Mouse (Mus musculus) lung, postnatal 0 days (tissue): ENCODE results near the gene Slc9a9. TPM values are rescaled to one million over a fixed set of nuclear protein-coding genes. Genes with fewer than 3 reads are reported as not detected.

Experiments
- ATAC-seq: fragments of 200-750 bp; cut with Nextera tagmentation; 2 replicates; pipeline ENCODE4 v1.8.0; 2017; ENCODE audit warnings: moderate library complexity
- DNase-seq: peaks from one replicate; pipeline ENCODE4 v3.0.0-alpha.2; 2016; ENCODE audit warnings: low spot score
- H3K27ac ChIP-seq: fragments of 300-500 bp; sonication (generic); 2 replicates; pipeline ENCODE4 v1.5.1; 2014; ENCODE audit warnings: antibody characterized with exemption, mild to moderate bottlenecking, low read length, mixed read lengths
- H3K27me3 ChIP-seq: fragments of 300-500 bp; sonication (generic); replicated peaks from 2 replicates; pipeline ENCODE4 v1.6.1; 2014; ENCODE audit warnings: low read length, mixed read lengths; ENCODE audit not compliant: insufficient read depth
- H3K36me3 ChIP-seq: fragments of 300-500 bp; sonication (generic); 2 replicates; pipeline ENCODE4 v1.6.1; 2014; ENCODE audit warnings: low read length, mixed read lengths; ENCODE audit not compliant: insufficient read depth
- H3K4me1 ChIP-seq: fragments of 300-500 bp; sonication (generic); 2 replicates; pipeline ENCODE4 v1.6.1; 2014; ENCODE audit warnings: antibody characterized with exemption, low read depth, low read length, mixed read lengths; ENCODE audit not compliant: insufficient read depth
- H3K4me2 ChIP-seq: fragments of 300-500 bp; sonication (generic); replicated peaks from 2 replicates; pipeline ENCODE4 v1.6.1; 2014; ENCODE audit warnings: low read depth, mild to moderate bottlenecking, low read length, moderate library complexity, mixed read lengths
- H3K4me3 ChIP-seq: fragments of 300-500 bp; sonication (generic); 2 replicates; pipeline ENCODE4 v1.5.1; 2014; ENCODE audit warnings: low read depth, low read length
- H3K9ac ChIP-seq: fragments of 300-500 bp; sonication (generic); replicated peaks from 2 replicates; pipeline ENCODE4 v1.6.1; 2014; ENCODE audit warnings: low read depth, mild to moderate bottlenecking
- H3K9me3 ChIP-seq: fragments of 300-500 bp; sonication (generic); 2 replicates; pipeline ENCODE4 v1.6.1; 2016; ENCODE audit warnings: low read length, mixed read lengths
- CTCF ChIP-seq: IDR thresholded peaks from 2 replicates; pipeline ENCODE4 v1.5.1; 2016; ENCODE audit warnings: antibody characterized with exemption, mild to moderate bottlenecking
- EP300 ChIP-seq: IDR thresholded peaks from 2 replicates; pipeline ENCODE4 v1.6.1; 2016; ENCODE audit warnings: antibody characterized with exemption, mild to moderate bottlenecking, control low read depth
- WGBS: fragments of 180-500 bp; shearing (Covaris S2); extraction: QIAGEN DNeasy Blood & Tissue Kit; methylation state at CpG from one replicate; pipeline ENCODE4 v1.1.7; 2014; 5-methylcytosine and 5-hydroxymethylcytosine counted together
- polyA plus RNA-seq: library from polyadenylated mRNA; unstranded; fragments of >200 nt; fragmentation: Nextera tagmentation; extraction: Ambion mirVana; gene quantifications from 2 replicates; pipeline ENCODE4 v1.2.1, GENCODE M21; 2015

The Slc9a9 gene
- polyA plus RNA-seq, 1 experiment from 2014 or later: 3.7 TPM

GRCm38 (mm10) chr9:95110768-95111167 is 441.1 kb downstream of the Slc9a9 start:
- ATAC-seq (no peak), DNase-seq (no peak)
- Histone ChIP-seq H3K4me3 (no peak overlapping the region), H3K9me3 (no peaks in the 10 kb centered on the region), H3K27me3 (no peaks in the 10 kb centered on the region), H3K27ac (no peak overlapping the region), H3K4me2 (no peak overlapping the region), H3K9ac (no peak overlapping the region), H3K36me3 (no peaks in the 10 kb centered on the region), H3K4me1 (no peaks in the 10 kb centered on the region)
- WGBS: 72% methylated on average over 5 of the region's 5 CpGs
- TF ChIP-seq EP300 (no peak), CTCF (no peak)

- Histone ChIP-seq H3K27me3 (no peaks in the 10 kb centered on the region), H3K4me1 (no peaks in the 10 kb centered on the region), H3K9me3 (no peaks in the 10 kb centered on the region), H3K36me3 (no peaks in the 10 kb centered on the region), H3K27ac (no peak overlapping the region), H3K4me2 (no peak overlapping the region), H3K9ac (no peak overlapping the region), H3K4me3 (no peak overlapping the region)
- ATAC-seq: no peak
- no peak for TF ChIP-seq EP300
- TF ChIP-seq CTCF: no peak
- WGBS: 70% methylated on average over 1 of the region's 1 CpGs
- no peak for DNase-seq
These were observed 442.0 kb downstream of the Slc9a9 start for GRCm38 (mm10) chr9:95111732-95112131.

GRCm38 (mm10) chr9:95113157-95114135 is 443.7 kb downstream of the Slc9a9 start:
- H3K9ac ChIP-seq: no peak overlapping the region
- TF ChIP-seq CTCF (no peak), EP300 (peak; percentile 94)
- DNase-seq (peak; percentile 58), ATAC-seq (peak; percentile 70)
- H3K4me1 ChIP-seq: no peaks in the 10 kb centered on the region
- no peaks in the 10 kb centered on the region for H3K27me3 ChIP-seq
- no peak overlapping the region for H3K27ac ChIP-seq
- H3K4me3 ChIP-seq: no peak overlapping the region
- WGBS: 34% methylated on average over 12 of the region's 12 CpGs
- no peaks in the 10 kb centered on the region for H3K9me3 ChIP-seq
- H3K36me3 ChIP-seq: no peaks in the 10 kb centered on the region
- no peak overlapping the region for H3K4me2 ChIP-seq

- 31% methylated on average over 4 of the region's 4 CpGs for WGBS
- DNase-seq (no peak), ATAC-seq (peak; percentile 57; the same call in 1 of the 2 replicates)
- Histone ChIP-seq H3K36me3 (no peaks in the 10 kb centered on the region), H3K9ac (no peak overlapping the region), H3K9me3 (no peaks in the 10 kb centered on the region), H3K4me2 (no peak overlapping the region), H3K4me3 (no peak overlapping the region), H3K27me3 (no peaks in the 10 kb centered on the region), H3K27ac (no peak overlapping the region), H3K4me1 (no peaks in the 10 kb centered on the region)
- TF ChIP-seq CTCF: no peak; the same call in 1 of the 2 replicates
- TF ChIP-seq EP300: peak; percentile 58; the same call in 1 of the 2 replicates
These were observed 450.4 kb downstream of the Slc9a9 start for GRCm38 (mm10) chr9:95120062-95120461.

- TF ChIP-seq EP300 (no peak), CTCF (0 out of 2 replicates have a peak, but pooled peaks have one; percentile 5)
These were observed 451.6 kb downstream of the Slc9a9 start for GRCm38 (mm10) chr9:95121151-95121835.

GRCm38 (mm10) chr9:95125683-95126082 is 456.0 kb downstream of the Slc9a9 start:
- Histone ChIP-seq H3K27ac (no peak overlapping the region), H3K4me3 (no peak overlapping the region), H3K4me2 (no peak overlapping the region), H3K9ac (no peak overlapping the region), H3K27me3 (no peaks in the 10 kb centered on the region), H3K4me1 (no peaks in the 10 kb centered on the region), H3K9me3 (no peaks in the 10 kb centered on the region), H3K36me3 (no peaks in the 10 kb centered on the region)
- no peak for TF ChIP-seq CTCF
- no peak for TF ChIP-seq EP300
- ATAC-seq (no peak), DNase-seq (no peak)
- 94% methylated on average over 1 of the region's 1 CpGs for WGBS

More at GRCm38 (mm10) chr9:95121151-95121835, 451.6 kb downstream of the Slc9a9 start:
- no peaks in the 10 kb centered on the region for H3K36me3 ChIP-seq
- 31% methylated on average over 11 of the region's 11 CpGs for WGBS
- no peaks in the 10 kb centered on the region for H3K4me1 ChIP-seq
- no peak overlapping the region for H3K27ac ChIP-seq
- no peaks in the 10 kb centered on the region for H3K27me3 ChIP-seq
- H3K9ac ChIP-seq: no peak overlapping the region
- H3K4me3 ChIP-seq: no peak overlapping the region
- DNase-seq: peak; percentile 11
- no peaks in the 10 kb centered on the region for H3K9me3 ChIP-seq
- H3K4me2 ChIP-seq: no peak overlapping the region
- peak; percentile 57 for ATAC-seq
